Mouse (Mus musculus): ENCODE measurements around the gene Slc16a10. TPM values are rescaled to one million over a fixed set of nuclear protein-coding genes. Genes with fewer than 3 reads are reported as not detected.

The Slc16a10 gene
- total and polyA plus RNA-seq, 3 experiments = 4.1 to 10.4 (median 4.5) TPM

DNA sequence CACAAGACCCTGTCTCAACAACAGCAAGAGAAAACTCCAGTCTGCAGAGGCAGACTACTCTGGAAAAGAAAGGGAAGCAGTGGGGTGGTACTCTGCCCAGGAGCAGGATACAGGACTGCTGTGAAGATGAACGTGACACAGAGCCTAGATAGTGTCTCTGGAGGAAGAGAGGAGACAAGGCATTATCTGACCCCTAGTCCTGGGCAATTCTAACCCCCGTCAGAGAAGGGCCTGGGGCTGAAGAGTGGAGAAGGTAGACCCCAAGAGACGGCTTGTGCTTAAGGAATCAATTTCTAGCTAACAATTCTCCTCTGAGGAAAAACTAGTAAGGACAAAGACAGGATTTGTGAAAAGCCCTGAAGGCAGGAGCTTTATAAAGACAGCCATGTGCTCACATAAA lies 76.7 kb downstream of the Slc16a10 start:
- TF ChIP-seq UBTF (IDR thresholded peaks at IDR 0.05; ENCODE audit: low read depth, low read length) = no peak
- no peak for TF ChIP-seq POLR2A (IDR thresholded peaks at IDR 0.05; ENCODE audit: low read depth, low read length)
- TF ChIP-seq EP300 (IDR thresholded peaks at IDR 0.05; ENCODE audit: low read length) = no peak
- no peak for TF ChIP-seq MAX (IDR thresholded peaks at IDR 0.05; ENCODE audit: low read length)
- TF ChIP-seq HCFC1 (IDR thresholded peaks at IDR 0.05; ENCODE audit: low read depth, low read length) = no peak
- no peak for TF ChIP-seq ETS1 (conservative IDR thresholded peaks at IDR 0.05; ENCODE audit: low read depth, low read length)
- Histone ChIP-seq H3K27ac (ENCODE audit: insufficient read depth, low read depth) (no peak overlapping the region), H3K27me3 (replicated peaks) (no peaks in the 10 kb centered on the region), H3K4me1 (ENCODE audit: control insufficient read depth in 1 of 2, insufficient read depth in 2 of 2) (no peaks in the 10 kb centered on the region), H3K4me3 (replicated peaks in 1 of 3; ENCODE audit: low read depth in 2 of 3, low read length in 2 of 3, poor library complexity in 1 of 3) (no peak overlapping the region), H3K79me2 (replicated peaks; ENCODE audit: control insufficient read depth, extremely low read depth, insufficient read depth, poor library complexity, severe bottlenecking) (no peaks in the 10 kb centered on the region), H3K4me2 (ENCODE audit: insufficient read depth, low read depth, poor library complexity, severe bottlenecking) (no peak overlapping the region), H3K9ac (ENCODE audit: insufficient read depth, low read depth) (no peak overlapping the region), H3K9me3 (replicated peaks; ENCODE audit: low read length) (no peaks in the 10 kb centered on the region), H3K36me3 (replicated peaks in 1 of 2; ENCODE audit: control insufficient read depth in 1 of 2, insufficient read depth in 1 of 2, low read length in 1 of 2) (no peaks in the 10 kb centered on the region)
- dilution Hi-C loops (cut with MboI; ENCODE audit: extremely low pct_ligation_motif_present, extremely low pct_unique_long_range_greater_than_20kb, low sequenced_read_pairs) (no loop called here), in situ Hi-C loops (cut with MboI; ENCODE audit: low pct_ligation_motif_present, low pct_unique_long_range_greater_than_20kb, low sequenced_read_pairs) (no loop called here)
- DNase-seq (ENCODE audit: extremely low read depth) = no peak

GRCm38 (mm10) chr10:40063291-40063890 lies 78.7 kb downstream of the Slc16a10 start:
- Histone ChIP-seq H3K36me3 (replicated peaks in 1 of 2; ENCODE audit: control insufficient read depth in 1 of 2, insufficient read depth in 1 of 2, low read length in 1 of 2) (no peaks in the 10 kb centered on the region), H3K27ac (ENCODE audit: insufficient read depth, low read depth) (no peak overlapping the region), H3K4me3 (replicated peaks in 1 of 3; ENCODE audit: low read depth in 2 of 3, low read length in 2 of 3, poor library complexity in 1 of 3) (no peak overlapping the region), H3K79me2 (replicated peaks; ENCODE audit: control insufficient read depth, extremely low read depth, insufficient read depth, poor library complexity, severe bottlenecking) (no peaks in the 10 kb centered on the region), H3K9ac (ENCODE audit: insufficient read depth, low read depth) (no peak overlapping the region), H3K27me3 (replicated peaks) (no peaks in the 10 kb centered on the region), H3K4me1 (ENCODE audit: control insufficient read depth in 1 of 2, insufficient read depth in 2 of 2) (no peaks in the 10 kb centered on the region), H3K4me2 (ENCODE audit: insufficient read depth, low read depth, poor library complexity, severe bottlenecking) (no peak overlapping the region), H3K9me3 (replicated peaks; ENCODE audit: low read length) (no peaks in the 10 kb centered on the region)
- no peak for DNase-seq (ENCODE audit: extremely low read depth)
- in situ Hi-C loops (cut with MboI; ENCODE audit: low pct_ligation_motif_present, low pct_unique_long_range_greater_than_20kb, low sequenced_read_pairs) = no loop called here
- dilution Hi-C loops (cut with MboI; ENCODE audit: extremely low pct_ligation_motif_present, extremely low pct_unique_long_range_greater_than_20kb, low sequenced_read_pairs) = no loop called here
- TF ChIP-seq IRF4 (IDR thresholded peaks at IDR 0.05; ENCODE audit: low read depth, low read length) (no peak), JUND (conservative IDR thresholded peaks at IDR 0.05; ENCODE audit: low read depth, low read length) (no peak), MYC (IDR thresholded peaks at IDR 0.05; ENCODE audit: low read depth, low read length) (no peak), CTCF (conservative IDR thresholded peaks at IDR 0.05 in 1 of 2, IDR thresholded peaks at IDR 0.05 in 1 of 2; ENCODE audit: low read depth in 2 of 2, low read length in 2 of 2) (no peak), ELF1 (IDR thresholded peaks at IDR 0.05; ENCODE audit: low read depth, low read length) (no peak), MAX (IDR thresholded peaks at IDR 0.05; ENCODE audit: low read length) (no peak), ETS1 (conservative IDR thresholded peaks at IDR 0.05; ENCODE audit: low read depth, low read length) (no peak), SMC3 (IDR thresholded peaks at IDR 0.05; ENCODE audit: low read depth, low read length) (no peak), ZNF384 (IDR thresholded peaks at IDR 0.05; ENCODE audit: low read depth, low read length) (no peak), GABPA (IDR thresholded peaks at IDR 0.05; ENCODE audit: insufficient replicate concordance, low read depth, low read length) (no peak), USF2 (conservative IDR thresholded peaks at IDR 0.05; ENCODE audit: low read depth, low read length) (no peak), ZMIZ1 (IDR thresholded peaks at IDR 0.05; ENCODE audit: low read depth, low read length) (no peak), HCFC1 (IDR thresholded peaks at IDR 0.05; ENCODE audit: low read depth, low read length) (no peak), RCOR1 (conservative IDR thresholded peaks at IDR 0.05; ENCODE audit: low read depth, low read length) (no peak), CHD1 (IDR thresholded peaks at IDR 0.05; ENCODE audit: low read depth, low read length) (no peak), MAZ (IDR thresholded peaks at IDR 0.05; ENCODE audit: low read depth, low read length) (no peak), NELFE (IDR thresholded peaks at IDR 0.05; ENCODE audit: low read depth, low read length) (no peak)

Data from CH12.LX (cell line).